Mouse (Mus musculus) heart, embryonic 10.5 days (tissue): ENCODE data around the gene Mus81. TPM values are rescaled to one million over a fixed set of nuclear protein-coding genes. Genes with fewer than 3 reads are reported as not detected.

Source experiments
- DNase-seq: peaks from one replicate; pipeline ENCODE4 v3.0.0-alpha.2; 2017; ENCODE audit warnings: low spot score
- H3K27ac ChIP-seq: fragments of 300-500 bp; sonication (generic); 2 replicates; pipeline ENCODE4 v1.5.1; 2016; ENCODE audit warnings: mild to moderate bottlenecking
- H3K27me3 ChIP-seq: fragments of 300-500 bp; sonication (generic); 2 replicates; pipeline ENCODE4 v1.6.1; 2016; ENCODE audit warnings: mild to moderate bottlenecking; ENCODE audit not compliant: poor library complexity, insufficient read depth, severe bottlenecking
- H3K36me3 ChIP-seq: fragments of 300-500 bp; sonication (generic); 2 replicates; pipeline ENCODE4 v1.6.1; 2016; ENCODE audit warnings: mild to moderate bottlenecking, moderate library complexity
- H3K4me1 ChIP-seq: fragments of 300-500 bp; sonication (generic); 2 replicates; pipeline ENCODE4 v1.6.1; 2016; ENCODE audit warnings: mild to moderate bottlenecking
- H3K4me3 ChIP-seq: fragments of 300-500 bp; sonication (generic); 2 replicates; pipeline ENCODE4 v1.5.1; 2016; ENCODE audit warnings: mild to moderate bottlenecking, moderate library complexity
- H3K9me3 ChIP-seq: fragments of 300-500 bp; sonication (generic); 2 replicates; pipeline ENCODE4 v1.6.1; 2016; ENCODE audit warnings: mild to moderate bottlenecking, moderate library complexity
- WGBS: fragments of 180-500 bp; shearing (Covaris S2); methylation state at CpG from one replicate; pipeline ENCODE4 v1.1.7; 2016; 5-methylcytosine and 5-hydroxymethylcytosine counted together
- polyA plus RNA-seq: library from polyadenylated mRNA; unstranded; fragments of >200 nt; fragmentation: Nextera tagmentation; extraction: Ambion mirVana; gene quantifications from 2 replicates; pipeline ENCODE4 v1.2.1, GENCODE M21; 2016

Gene Mus81
- polyA plus RNA-seq, 1 experiment from 2014 or later, result 44.7 TPM

GRCm38 (mm10) chr19:5444954-5445353 lies 43.2 kb downstream of the Mus81 start:
- 26% methylated on average over 7 of the region's 7 CpGs for WGBS
- peaks cover 58% of the 10 kb centered on the region for H3K27me3 ChIP-seq
- DNase-seq, result no peak

DNA sequence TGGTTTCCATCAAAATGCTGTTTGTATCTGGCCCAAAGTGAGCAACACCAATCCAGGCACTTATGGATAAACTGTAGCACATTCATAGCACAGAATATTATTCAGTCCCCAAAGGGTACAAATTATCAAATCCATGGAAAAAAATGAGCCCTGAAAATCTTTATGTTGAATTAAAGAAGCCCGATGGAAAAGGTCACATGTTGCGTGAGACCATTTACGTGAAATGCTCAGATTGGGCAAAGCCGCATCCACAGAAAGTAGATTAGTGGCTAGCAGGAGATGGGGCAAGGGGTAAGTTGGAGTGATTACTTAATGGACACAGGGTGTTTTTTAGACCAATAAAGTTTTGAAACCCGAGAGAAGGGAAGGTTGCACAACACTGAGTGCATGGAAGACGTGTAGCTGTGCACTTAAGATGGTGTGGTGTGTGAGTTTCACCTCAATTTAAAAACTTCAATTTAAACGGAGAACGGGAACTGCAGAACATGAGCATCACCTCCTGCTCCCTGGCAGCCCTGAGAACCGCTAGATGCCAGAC lies 43.8 kb downstream of the Mus81 start:
- H3K9me3 ChIP-seq, result no peaks in the 10 kb centered on the region
- no peak for DNase-seq
- H3K27me3 ChIP-seq, result peaks cover 53% of the 10 kb centered on the region
- 65% methylated on average over 9 of the region's 9 CpGs for WGBS
- no peak overlapping the region for H3K27ac ChIP-seq
- H3K4me3 ChIP-seq, result no peak overlapping the region
- H3K4me1 ChIP-seq, result peaks cover 19% of the 10 kb centered on the region
- no peaks in the 10 kb centered on the region for H3K36me3 ChIP-seq

More at GRCm38 (mm10) chr19:5444954-5445353, 43.2 kb downstream of the Mus81 start:
- no peaks in the 10 kb centered on the region for H3K36me3 ChIP-seq
- H3K27ac ChIP-seq, result no peak overlapping the region
- no peak overlapping the region for H3K4me3 ChIP-seq
- H3K9me3 ChIP-seq, result no peaks in the 10 kb centered on the region
- H3K4me1 ChIP-seq, result peaks cover 19% of the 10 kb centered on the region

DNA sequence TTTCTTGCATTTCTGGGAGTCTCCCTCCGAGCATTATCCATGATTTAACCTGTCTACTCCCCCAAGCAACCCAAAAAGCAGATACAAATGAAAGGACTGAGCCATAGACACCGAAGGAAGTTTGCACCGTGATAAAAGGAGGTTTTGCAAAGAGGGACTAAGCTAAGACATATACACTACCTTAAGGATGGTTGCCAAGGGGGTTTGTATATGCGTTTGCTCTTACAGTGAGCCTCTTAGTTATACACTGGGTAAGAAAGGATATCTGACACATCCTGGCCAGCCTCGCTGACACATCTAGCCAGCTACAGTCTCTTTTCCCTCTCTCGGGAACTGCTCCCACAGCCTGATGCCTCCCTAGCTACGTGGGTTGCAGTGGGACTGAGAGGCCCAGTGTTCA lies 54.3 kb downstream of the Mus81 start:
- Histone ChIP-seq H3K27me3 (0 out of 2 replicates have a peak, but pooled peaks cover 12% of the 10 kb centered on the region), H3K36me3 (no peaks in the 10 kb centered on the region), H3K4me3 (peak overlapping the region; percentile 61), H3K27ac (peak overlapping the region; percentile 90), H3K9me3 (no peaks in the 10 kb centered on the region), H3K4me1 (peaks cover 20% of the 10 kb centered on the region)
- 54% methylated on average over 7 of the region's 7 CpGs for WGBS
- DNase-seq, result no peak

DNA sequence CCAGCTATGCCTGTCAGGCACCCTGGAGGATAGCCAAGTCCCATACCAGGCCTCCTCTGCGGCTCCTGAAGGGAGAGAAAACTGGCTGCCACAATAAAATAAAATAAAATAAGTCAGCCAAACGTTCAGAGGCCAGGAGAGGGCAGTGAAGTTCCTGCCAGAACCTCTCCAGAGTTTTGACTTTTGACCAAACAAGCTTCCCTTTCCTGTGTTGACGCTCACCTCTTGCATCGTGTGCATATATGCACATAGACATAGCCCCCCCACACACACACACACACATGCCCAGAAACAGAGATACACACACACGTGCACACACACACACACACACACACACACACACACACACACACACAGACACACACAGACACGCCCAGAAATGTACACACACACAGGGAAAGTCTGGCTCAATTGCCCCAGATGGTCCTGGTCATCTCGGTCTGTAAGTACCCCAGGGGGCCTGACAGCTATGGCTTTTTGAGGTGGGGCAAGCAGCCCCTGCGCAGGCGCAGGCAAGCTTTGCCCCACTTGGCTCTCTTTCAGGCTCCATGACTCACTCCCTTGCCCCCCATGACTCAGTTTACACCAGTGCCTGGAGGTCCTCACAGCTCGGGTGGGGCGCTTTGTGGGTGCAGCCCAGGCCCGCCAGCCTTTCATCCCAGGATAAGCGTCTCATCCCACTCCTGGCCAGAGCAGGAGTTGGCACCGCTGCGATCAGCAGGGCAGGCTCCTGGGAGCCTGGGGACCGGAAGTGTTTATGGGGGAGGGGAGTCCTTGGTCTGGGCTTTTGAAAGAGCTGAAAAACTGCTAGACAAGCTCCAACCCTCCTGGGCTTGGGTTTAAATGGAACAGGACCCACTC lies 55.0 kb downstream of the Mus81 start:
- peaks cover 20% of the 10 kb centered on the region for H3K4me1 ChIP-seq
- H3K4me3 ChIP-seq, result peak overlapping the region; percentile 61
- peak; percentile 80 for DNase-seq
- 0 out of 2 replicates have a peak, but pooled peaks cover 12% of the 10 kb centered on the region for H3K27me3 ChIP-seq
- H3K27ac ChIP-seq, result peak overlapping the region; percentile 90
- H3K9me3 ChIP-seq, result no peaks in the 10 kb centered on the region
- WGBS, result 11% methylated on average over 16 of the region's 16 CpGs
- no peaks in the 10 kb centered on the region for H3K36me3 ChIP-seq

Other genes with a start within 250 kb of the Mus81 start
- 23.1 and 23.4 TPM in 2 replicates for gene Pacs1, start 215.3 kb downstream of the Mus81 start, polyA plus RNA-seq
- gene Sf3b2, start 192.9 kb downstream of the Mus81 start, polyA plus RNA-seq, result 261 and 313 TPM in 2 replicates
- gene Gal3st3, start 190.1 kb downstream of the Mus81 start, polyA plus RNA-seq, result 2.8 and 4.5 TPM in 2 replicates
- not detected in 2 replicates for gene Catsper1, start 152.7 kb downstream of the Mus81 start, polyA plus RNA-seq
- 0.23 TPM in 1 of 2 replicates, not detected in the other for gene Cst6, start 138.8 kb downstream of the Mus81 start, polyA plus RNA-seq
- gene Eif1ad, start 121.7 kb downstream of the Mus81 start, polyA plus RNA-seq, result 58.0 and 72.6 TPM in 2 replicates
- gene Banf1, start 121.2 kb downstream of the Mus81 start, polyA plus RNA-seq, result 533 and 575 TPM in 2 replicates
- gene Sart1, start 99.7 kb downstream of the Mus81 start, polyA plus RNA-seq, result 52.7 and 88.8 TPM in 2 replicates
- gene Tsga10ip, start 85.9 kb downstream of the Mus81 start, polyA plus RNA-seq, result 1.2 and 1.8 TPM in 2 replicates
- gene Drap1, start 63.4 kb downstream of the Mus81 start, polyA plus RNA-seq, result 173 and 209 TPM in 2 replicates
- gene AI837181, start 63.3 kb downstream of the Mus81 start, polyA plus RNA-seq, result 39.3 and 49.1 TPM in 2 replicates
- 0.34 and 0.49 TPM in 2 replicates for gene Fosl1, start 40.9 kb downstream of the Mus81 start, polyA plus RNA-seq
- 8.3 and 11.6 TPM in 2 replicates for gene Ccdc85b, start 30.5 kb downstream of the Mus81 start, polyA plus RNA-seq
- gene Fibp, start 27.8 kb downstream of the Mus81 start, polyA plus RNA-seq, result 79.5 and 87.9 TPM in 2 replicates
- 0.85 and 1.1 TPM in 2 replicates for gene Ctsw, start 19.9 kb downstream of the Mus81 start, polyA plus RNA-seq
- 62.7 and 92.3 TPM in 2 replicates for gene Efemp2, start 14.4 kb downstream of the Mus81 start, polyA plus RNA-seq
- 2,322 and 2,829 TPM in 2 replicates for gene Cfl1, start 2.1 kb upstream of the Mus81 start, polyA plus RNA-seq
- gene 1700020D05Rik, start 15.4 kb upstream of the Mus81 start, polyA plus RNA-seq, result 0.14 and 0.25 TPM in 2 replicates
- gene Snx32, start 22.1 kb upstream of the Mus81 start, polyA plus RNA-seq, result 10.6 and 15.6 TPM in 2 replicates
- gene Ovol1, start 72.2 kb upstream of the Mus81 start, polyA plus RNA-seq, result 0.35 TPM in 1 of 2 replicates, not detected in the other
- gene Ap5b1, start 79.6 kb upstream of the Mus81 start, polyA plus RNA-seq, result 2.2 and 2.7 TPM in 2 replicates
- gene Rnaseh2c, start 113.5 kb upstream of the Mus81 start, polyA plus RNA-seq, result 113 and 142 TPM in 2 replicates
- gene Kat5, start 121.8 kb upstream of the Mus81 start, polyA plus RNA-seq, result 33.2 and 35.4 TPM in 2 replicates
- gene Rela, start 149.1 kb upstream of the Mus81 start, polyA plus RNA-seq, result 36.8 and 38.1 TPM in 2 replicates
- gene Sipa1, start 175.3 kb upstream of the Mus81 start, polyA plus RNA-seq, result 24.7 and 28.9 TPM in 2 replicates
- gene Map3k11, start 200.3 kb upstream of the Mus81 start, polyA plus RNA-seq, result 33.6 and 36.0 TPM in 2 replicates
- gene Pcnx3, start 200.5 kb upstream of the Mus81 start, polyA plus RNA-seq, result 20.1 and 26.3 TPM in 2 replicates
- 0.15 TPM in 1 of 2 replicates, not detected in the other for gene Kcnk7, start 216.0 kb upstream of the Mus81 start, polyA plus RNA-seq
- 69.0 and 130 TPM in 2 replicates for gene Ehbp1l1, start 237.9 kb upstream of the Mus81 start, polyA plus RNA-seq
- gene Fam89b, start 241.3 kb upstream of the Mus81 start, polyA plus RNA-seq, result 75.9 and 88.9 TPM in 2 replicates